Comparison of ENCODE assay signal across 10 mouse cellular contexts in the genomic region with DNA sequence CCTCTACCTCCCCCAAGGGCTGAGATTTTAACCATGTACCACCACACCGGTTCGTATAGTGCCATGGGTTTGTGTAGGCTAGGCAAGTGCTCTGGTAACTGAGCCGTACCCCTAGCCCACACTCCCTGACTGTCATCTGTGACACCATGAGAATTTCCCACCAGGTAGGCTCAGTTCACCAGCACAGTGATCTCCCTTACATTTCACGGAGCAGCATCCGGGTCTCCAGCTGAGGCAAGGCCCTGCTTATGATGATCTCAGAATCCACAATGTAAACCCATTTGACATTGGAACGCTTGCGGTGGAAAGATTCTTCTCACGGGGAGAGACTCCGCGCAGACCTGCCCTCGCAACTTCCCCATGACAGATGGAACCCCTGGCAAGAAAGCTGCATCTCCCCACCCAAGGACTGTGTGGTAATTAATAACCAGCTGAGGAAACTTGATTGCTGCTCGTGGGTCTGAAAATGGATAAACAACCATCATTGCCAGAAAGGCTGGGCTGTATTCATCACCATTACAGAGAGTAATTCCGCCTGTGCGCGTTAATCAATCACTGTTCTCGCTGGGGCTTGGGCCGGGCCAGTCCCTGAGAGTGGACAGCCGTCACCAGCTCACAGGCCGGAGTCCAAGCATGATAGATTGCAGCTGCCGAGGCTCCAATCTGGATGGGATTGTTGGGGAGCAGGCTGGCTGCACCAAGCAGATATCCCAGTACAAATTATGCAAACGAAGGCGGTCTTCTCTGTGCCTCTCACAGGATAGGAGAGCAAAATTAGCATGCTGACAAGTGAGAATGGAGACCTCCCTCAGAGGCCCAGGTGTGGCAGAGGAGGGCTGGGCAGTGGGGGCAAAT.
A peak's percentile ranks its signal among the peaks of the same experiment; 100 is the strongest.
DNase-seq lines count a peak whose midpoint lies in the region; ATAC-seq lines count a peak whose summit lies in the region.
"Had no signal": no experiment of that assay in that cellular context is flagged by ENCODE, and none has a peak within 500 bp of the region (broad histone marks: within the 10 kb centered on the region; RNA-seq: fewer than 3 reads in every experiment).

No protein-coding gene starts in this region.

- peaks cover 8% of the 10 kb centered on the region for H3K4me1 ChIP-seq in kidney, embryonic 15.5 days
- H3K4me1 ChIP-seq in hindbrain, embryonic 12.5 days = peaks cover 16% of the 10 kb centered on the region
- peaks cover 14% of the 10 kb centered on the region for H3K4me1 ChIP-seq in midbrain, embryonic 12.5 days
- H3K4me1 ChIP-seq: embryonic facial prominence, embryonic 13.5 days had no signal

- H3K9ac ChIP-seq in kidney, embryonic 15.5 days = no peak overlapping the region
- no peak overlapping the region for H3K9ac ChIP-seq in hindbrain, embryonic 12.5 days
- H3K9ac ChIP-seq in midbrain, embryonic 12.5 days (replicated peaks) = no peak overlapping the region
- H3K9ac ChIP-seq: embryonic facial prominence, embryonic 13.5 days had no signal

- peak; percentile 79 for ATAC-seq in kidney, embryonic 15.5 days (replicated peaks; ENCODE audit: low FRiP score)
- peak; percentile 87 for ATAC-seq in hindbrain, embryonic 12.5 days (ENCODE audit: low FRiP score)
- peak; percentile 65 for ATAC-seq in midbrain, embryonic 12.5 days (ENCODE audit: low FRiP score, low read depth)

- no peak for DNase-seq in kidney, postnatal 25 days
- peak; percentile 41 for DNase-seq in embryo, embryonic 10 days (ENCODE audit: low spot score)
- DNase-seq in adrenal gland, postnatal 14 days = no peak
- DNase-seq in gastrocnemius, adult 8-10 months (ENCODE audit: low spot score in 2 of 2) = no peak
- DNase-seq in urinary bladder, adult 2 months (ENCODE audit: low spot score) = no peak
- DNase-seq: liver had no signal

- H3K4me2 ChIP-seq in kidney, embryonic 15.5 days = no peak overlapping the region
- 0 out of 2 replicates have a peak overlapping the region, but pooled peaks have one; percentile 1 for H3K4me2 ChIP-seq in hindbrain, embryonic 12.5 days (replicated peaks)
- no peak overlapping the region for H3K4me2 ChIP-seq in midbrain, embryonic 12.5 days (replicated peaks)
- H3K4me2 ChIP-seq: embryonic facial prominence, embryonic 13.5 days had no signal

- H3K4me3 ChIP-seq in kidney, embryonic 15.5 days (replicated peaks) = no peak overlapping the region
- no peak overlapping the region for H3K4me3 ChIP-seq in hindbrain, embryonic 12.5 days
- no peak overlapping the region for H3K4me3 ChIP-seq in midbrain, embryonic 12.5 days
- H3K4me3 ChIP-seq: embryonic facial prominence, embryonic 13.5 days had no signal

- H3K27ac ChIP-seq in kidney, embryonic 15.5 days = no peak overlapping the region
- peak overlapping the region; percentile 70 for H3K27ac ChIP-seq in hindbrain, embryonic 12.5 days
- H3K27ac ChIP-seq in midbrain, embryonic 12.5 days (replicated peaks) = no peak overlapping the region; the same call in 1 of the 2 replicates
- H3K27ac ChIP-seq: embryonic facial prominence, embryonic 13.5 days had no signal

- H3K9me3 ChIP-seq in kidney, embryonic 15.5 days (replicated peaks) = no peaks in the 10 kb centered on the region
- H3K9me3 ChIP-seq in hindbrain, embryonic 12.5 days (replicated peaks) = no peaks in the 10 kb centered on the region
- H3K9me3 ChIP-seq in midbrain, embryonic 12.5 days = no peaks in the 10 kb centered on the region
- H3K9me3 ChIP-seq: embryonic facial prominence, embryonic 13.5 days had no signal

- WGBS in kidney, embryonic 15.5 days = 43% methylated on average over 22 of the region's 22 CpGs
- WGBS in hindbrain, embryonic 12.5 days = 47% methylated on average over 22 of the region's 22 CpGs
- WGBS in midbrain, embryonic 12.5 days = 68% methylated on average over 22 of the region's 22 CpGs

- no peaks in the 10 kb centered on the region for H3K27me3 ChIP-seq in kidney, embryonic 15.5 days
- no peaks in the 10 kb centered on the region; the same call in 1 of the 2 replicates for H3K27me3 ChIP-seq in hindbrain, embryonic 12.5 days
- no peaks in the 10 kb centered on the region; the same call in 1 of the 2 replicates for H3K27me3 ChIP-seq in midbrain, embryonic 12.5 days
- H3K27me3 ChIP-seq: embryonic facial prominence, embryonic 13.5 days had no signal

- no peaks in the 10 kb centered on the region for H3K36me3 ChIP-seq in kidney, embryonic 15.5 days
- H3K36me3 ChIP-seq in hindbrain, embryonic 12.5 days = no peaks in the 10 kb centered on the region
- no peaks in the 10 kb centered on the region for H3K36me3 ChIP-seq in midbrain, embryonic 12.5 days
- H3K36me3 ChIP-seq: embryonic facial prominence, embryonic 13.5 days had no signal
